Mouse (Mus musculus) forebrain, embryonic 16.5 days (tissue): ENCODE results near the gene Git2. TPM values are rescaled to one million over a fixed set of nuclear protein-coding genes. Genes with fewer than 3 reads are reported as not detected.

Experiments
- ATAC-seq: fragments of 200-750 bp; cut with Nextera tagmentation; 2 replicates; pipeline ENCODE4 v1.8.0; 2017; ENCODE audit warnings: mild to moderate bottlenecking, moderate library complexity
- H3K27ac ChIP-seq: fragments of 300-500 bp; sonication (generic); 2 replicates; pipeline ENCODE4 v1.5.1; 2014; ENCODE audit warnings: low read length, control low read depth
- H3K27me3 ChIP-seq: fragments of 300-500 bp; sonication (generic); replicated peaks from 2 replicates; pipeline ENCODE4 v1.6.1; 2014; ENCODE audit warnings: low read length; ENCODE audit not compliant: control insufficient read depth, insufficient read depth
- H3K36me3 ChIP-seq: fragments of 300-500 bp; sonication (generic); 2 replicates; pipeline ENCODE4 v1.6.1; 2014; ENCODE audit not compliant: control insufficient read depth, insufficient read depth
- H3K4me1 ChIP-seq: fragments of 300-500 bp; sonication (generic); replicated peaks from 2 replicates; pipeline ENCODE4 v1.6.1; 2014; ENCODE audit warnings: low read length; ENCODE audit not compliant: control insufficient read depth, insufficient read depth
- H3K4me2 ChIP-seq: fragments of 300-500 bp; sonication (generic); 2 replicates; pipeline ENCODE4 v1.6.1; 2014; ENCODE audit warnings: mild to moderate bottlenecking, low read length, control low read depth
- H3K4me3 ChIP-seq: fragments of 300-500 bp; sonication (generic); replicated peaks from 2 replicates; pipeline ENCODE4 v1.5.1; 2014; ENCODE audit warnings: mild to moderate bottlenecking, low read length, control low read depth
- H3K9ac ChIP-seq: fragments of 300-500 bp; sonication (generic); replicated peaks from 2 replicates; pipeline ENCODE4 v1.6.1; 2014; ENCODE audit warnings: low read depth, low read length, control low read depth
- H3K9me3 ChIP-seq: fragments of 300-500 bp; sonication (generic); 2 replicates; pipeline ENCODE4 v1.6.1; 2016; ENCODE audit warnings: low read length; ENCODE audit not compliant: control insufficient read depth
- WGBS: fragments of 180-500 bp; shearing (Covaris S2); extraction: QIAGEN DNeasy Blood & Tissue Kit; methylation state at CpG from one replicate; pipeline ENCODE4 v1.1.7; 2014; 5-methylcytosine and 5-hydroxymethylcytosine counted together
- polyA plus RNA-seq: library from polyadenylated mRNA; unstranded; fragments of >200 nt; fragmentation: Nextera tagmentation; extraction: Ambion mirVana; gene quantifications from 2 replicates; pipeline ENCODE4 v1.2.1, GENCODE M21; 2015

Git2 gene
- polyA plus RNA-seq, 1 experiment from 2014 or later: 58.5 TPM

DNA sequence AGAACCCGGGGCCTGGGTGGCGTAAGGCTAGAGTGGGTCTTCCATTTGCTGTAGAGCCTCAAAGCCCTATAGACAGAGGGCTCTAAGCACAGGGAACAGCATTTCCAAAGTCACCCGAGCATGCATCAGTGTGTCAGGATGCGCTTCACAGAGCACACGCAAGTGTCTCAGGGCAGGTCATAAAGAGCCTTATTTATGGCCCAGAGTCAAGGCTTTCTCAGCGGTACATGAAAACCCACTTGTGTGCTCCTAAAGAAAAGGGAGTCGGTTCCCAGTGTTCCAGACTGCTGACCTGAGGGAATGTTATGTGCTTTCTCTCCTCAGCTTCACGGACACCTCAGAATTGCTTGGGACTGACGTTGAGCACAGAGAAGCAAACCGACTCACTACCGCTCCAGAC, 54.5 kb downstream of the Git2 start:
- no peak for ATAC-seq
- H3K4me3 ChIP-seq: no peak overlapping the region
- H3K4me2 ChIP-seq: no peak overlapping the region
- H3K36me3 ChIP-seq: peaks cover 21% of the 10 kb centered on the region
- 91% methylated on average over 11 of the region's 11 CpGs for WGBS
- no peaks in the 10 kb centered on the region for H3K27me3 ChIP-seq
- H3K4me1 ChIP-seq: no peaks in the 10 kb centered on the region
- no peak overlapping the region for H3K27ac ChIP-seq
- no peaks in the 10 kb centered on the region for H3K9me3 ChIP-seq
- no peak overlapping the region for H3K9ac ChIP-seq

DNA sequence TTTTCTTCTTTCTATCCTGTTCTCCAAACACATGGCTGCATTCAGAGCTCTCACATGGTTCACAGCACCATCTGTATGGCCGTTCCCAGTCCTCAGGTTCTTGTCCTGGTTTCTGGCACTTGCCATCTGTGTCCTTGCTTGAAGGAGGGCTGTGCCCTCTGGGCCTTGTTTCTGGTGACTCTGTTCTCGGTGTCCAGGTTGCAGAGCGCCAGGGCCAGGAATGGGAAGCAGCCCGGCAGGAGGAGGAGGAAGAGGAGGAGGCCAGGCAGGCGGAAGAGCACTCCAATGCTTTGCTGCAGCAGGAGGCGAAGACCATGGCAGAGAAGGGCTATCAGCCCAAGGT, 55.4 kb downstream of the Git2 start:
- Histone ChIP-seq H3K9ac (no peak overlapping the region), H3K27ac (no peak overlapping the region), H3K9me3 (no peaks in the 10 kb centered on the region), H3K27me3 (no peaks in the 10 kb centered on the region), H3K4me2 (no peak overlapping the region), H3K4me1 (no peaks in the 10 kb centered on the region), H3K4me3 (no peak overlapping the region), H3K36me3 (peaks cover 24% of the 10 kb centered on the region)
- no peak for ATAC-seq
- 96% methylated on average over 6 of the region's 6 CpGs for WGBS

DNA sequence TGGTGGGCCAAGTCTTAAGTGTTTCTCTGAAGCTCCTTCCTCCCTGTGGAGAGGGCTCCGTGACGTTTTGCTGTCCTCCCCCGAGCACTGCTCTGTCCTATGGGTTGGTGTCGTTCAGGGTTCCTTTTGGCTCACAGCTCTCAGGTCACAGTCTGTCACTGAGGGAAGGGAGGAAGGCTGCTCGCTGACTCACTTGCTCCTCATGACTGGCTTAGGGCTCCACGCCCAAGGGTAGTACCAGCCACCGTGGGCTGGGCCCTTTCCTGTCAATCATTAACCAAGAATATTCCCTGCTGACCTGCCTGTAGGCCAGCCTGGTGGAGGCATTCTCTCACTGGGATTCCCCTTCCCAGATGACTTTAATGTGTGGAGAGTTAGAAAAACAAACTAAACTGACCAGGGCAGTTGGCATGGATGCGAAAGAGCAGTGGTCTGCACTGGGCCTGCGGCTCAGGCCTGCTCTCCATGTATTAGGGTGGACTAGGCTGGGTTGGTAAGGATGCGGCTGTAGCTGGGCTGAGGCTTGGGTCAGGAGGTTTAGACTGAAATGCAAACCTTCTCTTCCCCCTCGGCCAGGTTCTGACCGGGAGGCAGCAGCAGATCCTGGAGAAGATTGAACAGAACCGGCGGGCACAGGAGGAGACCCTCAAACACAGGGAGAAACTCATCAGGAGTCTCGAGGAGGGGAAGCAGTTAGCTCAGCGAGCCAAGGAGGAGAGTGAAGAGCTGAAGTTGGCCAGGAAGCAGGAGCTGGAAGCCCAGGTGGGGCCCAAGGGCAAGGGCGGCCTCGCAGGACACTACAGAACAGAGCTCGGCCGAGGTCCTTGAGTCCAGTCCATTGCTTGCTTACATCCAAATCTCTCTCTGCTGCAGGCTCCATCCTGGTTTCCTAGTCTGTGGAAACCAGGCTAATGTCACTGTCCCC, 56.1 kb downstream of the Git2 start:
- no peak for ATAC-seq
- Histone ChIP-seq H3K27ac (no peak overlapping the region), H3K9me3 (no peaks in the 10 kb centered on the region), H3K4me2 (no peak overlapping the region), H3K36me3 (peaks cover 22% of the 10 kb centered on the region), H3K9ac (no peak overlapping the region), H3K4me3 (no peak overlapping the region), H3K4me1 (no peaks in the 10 kb centered on the region), H3K27me3 (no peaks in the 10 kb centered on the region)
- WGBS: 91% methylated on average over 20 of the region's 20 CpGs

DNA sequence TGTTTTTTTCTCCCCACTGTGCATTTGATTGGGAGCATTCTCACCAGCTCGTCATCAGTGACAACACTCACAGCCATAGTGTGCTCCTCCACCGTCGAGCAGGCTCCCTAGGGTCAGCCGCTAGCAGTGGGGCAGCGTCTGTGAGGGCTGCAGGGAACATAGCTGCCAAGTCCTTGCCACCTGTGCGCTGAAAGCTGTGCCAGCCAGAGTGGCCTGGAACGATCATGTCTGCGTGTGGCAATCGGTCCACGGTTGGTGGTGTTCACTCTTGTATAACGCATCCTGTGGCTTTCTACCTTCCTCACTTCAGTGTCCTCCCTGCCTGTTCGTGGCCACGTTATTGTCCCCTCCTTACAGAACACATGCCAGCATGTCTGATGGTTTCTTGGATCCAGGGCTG, 56.8 kb downstream of the Git2 start:
- Histone ChIP-seq H3K27me3 (no peaks in the 10 kb centered on the region), H3K9ac (no peak overlapping the region), H3K9me3 (no peaks in the 10 kb centered on the region), H3K4me1 (no peaks in the 10 kb centered on the region), H3K36me3 (peaks cover 21% of the 10 kb centered on the region; the same call in 1 of the 2 replicates), H3K4me2 (no peak overlapping the region), H3K27ac (no peak overlapping the region), H3K4me3 (no peak overlapping the region)
- WGBS: 87% methylated on average over 13 of the region's 13 CpGs
- ATAC-seq: no peak

DNA sequence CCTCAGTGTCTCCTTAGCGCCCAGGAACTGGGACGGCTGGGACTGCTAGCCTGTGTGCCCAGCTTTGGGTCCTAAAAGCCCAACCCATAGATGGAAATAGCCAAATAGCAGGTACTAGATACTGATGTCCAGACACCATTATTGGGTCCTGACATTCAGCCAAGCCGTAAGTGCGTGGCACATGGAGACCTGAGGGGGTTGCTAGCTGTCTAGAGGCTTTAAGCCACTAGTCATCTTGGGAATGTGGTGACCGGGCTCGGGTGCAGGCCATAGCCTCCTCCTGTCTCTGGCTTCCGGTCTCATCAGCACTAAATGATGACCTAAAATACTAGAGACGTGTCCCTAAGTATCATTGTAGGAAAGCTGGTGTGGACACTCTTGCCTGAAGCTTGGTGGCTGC, 57.4 kb downstream of the Git2 start:
- Histone ChIP-seq H3K4me2 (no peak overlapping the region), H3K4me3 (no peak overlapping the region), H3K9ac (no peak overlapping the region), H3K4me1 (no peaks in the 10 kb centered on the region), H3K27me3 (no peaks in the 10 kb centered on the region), H3K9me3 (no peaks in the 10 kb centered on the region), H3K27ac (no peak overlapping the region), H3K36me3 (peaks cover 23% of the 10 kb centered on the region; the same call in 1 of the 2 replicates)
- no peak for ATAC-seq
- WGBS: 97% methylated on average over 8 of the region's 8 CpGs

DNA sequence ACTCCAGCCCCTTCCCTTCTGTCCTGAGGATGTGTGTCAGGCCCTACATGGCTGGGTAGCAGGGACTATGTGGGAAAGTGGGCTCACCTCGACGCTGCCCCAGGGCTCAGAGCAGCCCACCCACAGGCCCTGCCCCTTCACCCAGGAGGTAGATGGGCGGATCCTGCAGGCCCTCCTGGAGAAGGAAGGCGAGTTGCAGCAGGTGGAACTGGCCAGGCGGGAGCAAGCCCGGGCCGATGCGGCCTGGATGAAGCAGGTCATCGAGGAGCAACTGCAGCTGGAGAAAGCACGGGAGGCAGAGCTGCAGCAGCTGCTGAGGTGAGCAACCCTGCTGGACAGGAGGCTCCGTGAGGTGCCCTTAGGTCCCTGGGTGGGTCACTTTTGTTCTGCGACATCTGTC, 58.0 kb downstream of the Git2 start:
- no peak overlapping the region for H3K4me2 ChIP-seq
- H3K4me1 ChIP-seq: no peaks in the 10 kb centered on the region
- no peaks in the 10 kb centered on the region for H3K9me3 ChIP-seq
- no peak for ATAC-seq
- H3K27ac ChIP-seq: no peak overlapping the region
- H3K9ac ChIP-seq: no peak overlapping the region
- no peaks in the 10 kb centered on the region for H3K27me3 ChIP-seq
- WGBS: 91% methylated on average over 12 of the region's 12 CpGs
- no peak overlapping the region for H3K4me3 ChIP-seq
- H3K36me3 ChIP-seq: peaks cover 23% of the 10 kb centered on the region; the same call in 1 of the 2 replicates

DNA sequence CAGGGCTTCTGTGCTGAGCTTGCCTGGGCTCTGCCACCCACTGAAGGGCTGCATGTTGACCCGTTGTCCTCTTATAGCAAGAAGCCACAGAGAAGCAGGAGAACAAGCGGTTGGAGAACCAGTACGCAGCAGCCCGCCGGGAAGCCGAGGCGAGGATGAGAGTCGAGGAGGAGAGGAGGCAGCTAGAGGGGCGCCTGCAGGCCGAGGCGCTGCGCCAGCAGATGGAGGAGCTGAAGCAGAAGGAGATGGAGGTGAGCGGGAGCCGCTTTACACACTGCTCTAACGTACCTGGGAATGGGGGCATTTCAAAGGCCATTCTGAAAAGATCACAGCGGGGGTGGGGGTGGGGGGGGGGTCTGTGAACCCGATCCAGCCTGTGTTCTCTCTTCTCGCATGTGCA, 60.8 kb downstream of the Git2 start:
- Histone ChIP-seq H3K9me3 (no peaks in the 10 kb centered on the region), H3K4me3 (no peak overlapping the region), H3K9ac (no peak overlapping the region), H3K27me3 (no peaks in the 10 kb centered on the region), H3K36me3 (peaks cover 23% of the 10 kb centered on the region; the same call in 1 of the 2 replicates), H3K27ac (no peak overlapping the region), H3K4me2 (no peak overlapping the region), H3K4me1 (no peaks in the 10 kb centered on the region)
- WGBS: 94% methylated on average over 18 of the region's 18 CpGs
- ATAC-seq: no peak

DNA sequence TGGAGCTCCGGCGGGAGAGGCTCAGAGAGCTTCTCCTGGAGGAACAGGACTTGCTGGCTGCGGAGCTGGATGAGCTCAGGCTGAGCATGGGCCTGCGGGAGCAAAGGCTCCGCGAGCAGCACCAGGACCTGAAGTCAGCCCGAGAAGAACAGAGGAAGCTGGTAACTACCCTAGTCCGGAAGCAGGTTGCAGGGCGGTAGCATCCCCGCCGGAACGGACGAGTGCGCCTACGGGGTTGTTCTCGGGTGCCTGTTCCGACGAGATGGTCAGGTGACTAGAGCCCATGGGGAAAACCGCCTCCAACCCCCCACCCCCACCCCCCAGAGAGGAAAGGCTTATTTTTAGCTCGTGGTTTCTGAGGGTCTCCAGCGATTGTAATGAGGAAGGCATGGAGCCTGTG, 66.0 kb downstream of the Git2 start:
- no peaks in the 10 kb centered on the region for H3K27me3 ChIP-seq

DNA sequence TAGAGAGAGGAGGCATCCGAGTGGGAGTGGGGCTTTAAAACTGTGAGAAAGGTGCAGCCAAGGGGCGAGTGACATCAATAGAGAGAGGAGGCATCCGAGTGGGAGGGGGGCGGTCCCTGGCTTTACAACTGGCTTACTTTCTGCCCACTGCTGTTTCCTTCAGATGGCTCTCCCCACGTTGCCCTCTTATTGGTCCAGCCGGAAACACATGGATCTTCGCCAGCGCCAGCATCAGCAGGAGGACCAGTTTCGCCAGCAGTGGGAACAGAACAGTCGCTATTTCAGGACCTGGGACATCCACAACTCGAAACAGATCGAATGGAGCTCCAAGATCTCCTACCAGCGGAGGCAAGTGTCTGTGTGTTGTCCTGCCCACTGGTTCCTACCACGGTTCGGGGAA, 66.8 kb downstream of the Git2 start:
- H3K4me2 ChIP-seq: peak overlapping the region; percentile 54
- H3K27ac ChIP-seq: no peak overlapping the region
- H3K4me3 ChIP-seq: peak overlapping the region; percentile 80
- H3K4me1 ChIP-seq: peaks cover 7% of the 10 kb centered on the region
- peak overlapping the region; percentile 74 for H3K9ac ChIP-seq
- no peaks in the 10 kb centered on the region for H3K9me3 ChIP-seq
- no peak for ATAC-seq
- H3K36me3 ChIP-seq: 0 out of 2 replicates have a peak, but pooled peaks cover 8% of the 10 kb centered on the region
- H3K27me3 ChIP-seq: no peaks in the 10 kb centered on the region
- WGBS: 52% methylated on average over 15 of the region's 15 CpGs

More for the DNA sequence above, 66.0 kb downstream of the Git2 start:
- Histone ChIP-seq H3K4me3 (no peak overlapping the region), H3K9me3 (no peaks in the 10 kb centered on the region), H3K36me3 (0 out of 2 replicates have a peak, but pooled peaks cover 8% of the 10 kb centered on the region), H3K4me2 (no peak overlapping the region), H3K27ac (no peak overlapping the region), H3K4me1 (peaks cover 7% of the 10 kb centered on the region), H3K9ac (no peak overlapping the region)
- WGBS: 94% methylated on average over 21 of the region's 21 CpGs
- ATAC-seq: no peak
